Mouse (Mus musculus) olfactory bulb, adult 2 months (tissue): ENCODE measurements around the gene Cdh12.

Experiments used
- CTCF ChIP-seq: fragments of 200-500 bp; IDR thresholded peaks from 2 replicates; pipeline ENCODE4 v1.5.1; 2012; ENCODE audit warnings: low read depth, mild to moderate bottlenecking, low read length, moderate library complexity; ENCODE audit not compliant: insufficient read depth
- POLR2A ChIP-seq: fragments of 200-500 bp; IDR thresholded peaks from 2 replicates; pipeline ENCODE4 v1.6.1; 2012; ENCODE audit warnings: mild to moderate bottlenecking, low read depth, low read length, moderate library complexity; ENCODE audit not compliant: insufficient read depth

DNA sequence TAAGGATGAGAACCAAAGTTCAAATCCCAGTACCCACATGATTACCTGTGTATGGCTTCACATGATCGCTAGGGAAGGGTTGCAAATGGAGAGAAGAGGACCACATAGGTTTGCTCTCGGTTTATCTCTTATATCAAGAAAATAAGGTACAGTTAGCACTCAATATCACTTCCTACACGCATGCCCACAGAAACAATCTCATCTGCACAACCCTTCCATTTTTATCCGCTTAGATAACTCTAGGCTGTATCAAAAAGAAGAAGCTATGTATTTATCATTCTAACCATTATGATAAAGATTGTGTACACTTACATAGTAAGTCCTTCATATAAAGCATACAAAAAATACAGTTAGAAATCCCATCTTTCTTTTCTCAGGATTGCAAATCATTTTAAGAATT lies 988.3 kb downstream of the Cdh12 start:
- TF ChIP-seq CTCF, result no peak
- no peak for TF ChIP-seq POLR2A
